Mouse (Mus musculus) hindbrain, postnatal 0 days (tissue): ENCODE measurements around the gene 1700067P10Rik. TPM values are rescaled to one million over a fixed set of nuclear protein-coding genes. Genes with fewer than 3 reads are reported as not detected.

ENCODE experiments used
- ATAC-seq: fragments of 200-750 bp; cut with Nextera tagmentation; 2 replicates; pipeline ENCODE4 v1.8.0; 2017; ENCODE audit warnings: mild to moderate bottlenecking, moderate TSS enrichment, moderate library complexity
- DNase-seq: peaks from one replicate; pipeline ENCODE4 v3.0.0-alpha.2; 2015; ENCODE audit warnings: low spot score
- H3K27ac ChIP-seq: fragments of 300-500 bp; sonication (generic); 2 replicates; pipeline ENCODE4 v1.5.1; 2014; ENCODE audit warnings: mild to moderate bottlenecking
- H3K27me3 ChIP-seq: fragments of 300-500 bp; sonication (generic); 2 replicates; pipeline ENCODE4 v1.6.1; 2014; ENCODE audit warnings: low read length, mixed read lengths; ENCODE audit not compliant: insufficient read depth
- H3K36me3 ChIP-seq: fragments of 300-500 bp; sonication (generic); 2 replicates; pipeline ENCODE4 v1.6.1; 2014; ENCODE audit warnings: low read length, mixed read lengths; ENCODE audit not compliant: insufficient read depth
- H3K4me1 ChIP-seq: fragments of 300-500 bp; sonication (generic); 2 replicates; pipeline ENCODE4 v1.6.1; 2014; ENCODE audit warnings: antibody characterized with exemption, low read length, mixed read lengths; ENCODE audit not compliant: insufficient read depth
- H3K4me2 ChIP-seq: fragments of 300-500 bp; sonication (generic); 2 replicates; pipeline ENCODE4 v1.6.1; 2014; ENCODE audit warnings: low read depth, mild to moderate bottlenecking, low read length, moderate library complexity, mixed read lengths
- H3K4me3 ChIP-seq: fragments of 300-500 bp; sonication (generic); 2 replicates; pipeline ENCODE4 v1.5.1; 2014; ENCODE audit warnings: low read length
- H3K9ac ChIP-seq: fragments of 300-500 bp; sonication (generic); replicated peaks from 2 replicates; pipeline ENCODE4 v1.6.1; 2014; ENCODE audit warnings: mild to moderate bottlenecking, low read length, moderate library complexity, mixed read lengths
- H3K9me3 ChIP-seq: fragments of 300-500 bp; sonication (generic); 2 replicates; pipeline ENCODE4 v1.6.1; 2016; ENCODE audit warnings: low read length, mixed read lengths
- CTCF ChIP-seq: IDR thresholded peaks from 2 replicates; pipeline ENCODE4 v1.5.1; 2016; ENCODE audit warnings: antibody characterized with exemption, control low read depth, low read depth
- WGBS: fragments of 180-500 bp; shearing (Covaris S2); extraction: QIAGEN DNeasy Blood & Tissue Kit; methylation state at CpG from one replicate; pipeline ENCODE4 v1.1.7; 2014; 5-methylcytosine and 5-hydroxymethylcytosine counted together
- polyA plus RNA-seq: library from polyadenylated mRNA; unstranded; fragments of >200 nt; fragmentation: Nextera tagmentation; extraction: Ambion mirVana; gene quantifications from 2 replicates; pipeline ENCODE4 v1.2.1, GENCODE M21; 2015
- total RNA-seq: library from RNA; depleted of rRNA; stranded (reverse); fragments of >200 nt; gene quantifications from 2 replicates; pipeline ENCODE4 v1.2.3, GENCODE M21; 2014

1700067P10Rik gene
- total and polyA plus RNA-seq, 2 experiments from 2014 or later: not detected

DNA sequence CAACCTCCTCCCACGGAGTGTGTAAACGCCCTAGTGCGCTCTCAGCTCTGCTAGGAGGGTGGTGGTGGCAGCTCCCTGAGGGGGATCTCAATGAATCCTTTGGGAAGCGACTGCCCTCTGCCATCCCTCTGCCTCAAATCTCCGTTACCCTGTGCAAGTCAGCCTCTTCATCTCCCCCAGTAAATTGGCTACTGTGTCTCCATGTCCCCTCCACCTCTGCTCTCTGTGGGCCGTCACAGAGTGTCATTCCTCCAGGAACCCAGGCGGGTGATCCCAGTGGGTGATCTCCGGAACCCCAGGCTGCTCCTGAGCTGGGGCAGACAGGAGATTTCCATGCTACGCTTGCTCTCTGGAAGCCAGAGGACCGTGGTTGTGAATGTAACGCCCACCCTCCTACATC is 10.2 kb downstream of the 1700067P10Rik start:
- ATAC-seq: no peak
- H3K4me2 ChIP-seq: no peak overlapping the region

DNA sequence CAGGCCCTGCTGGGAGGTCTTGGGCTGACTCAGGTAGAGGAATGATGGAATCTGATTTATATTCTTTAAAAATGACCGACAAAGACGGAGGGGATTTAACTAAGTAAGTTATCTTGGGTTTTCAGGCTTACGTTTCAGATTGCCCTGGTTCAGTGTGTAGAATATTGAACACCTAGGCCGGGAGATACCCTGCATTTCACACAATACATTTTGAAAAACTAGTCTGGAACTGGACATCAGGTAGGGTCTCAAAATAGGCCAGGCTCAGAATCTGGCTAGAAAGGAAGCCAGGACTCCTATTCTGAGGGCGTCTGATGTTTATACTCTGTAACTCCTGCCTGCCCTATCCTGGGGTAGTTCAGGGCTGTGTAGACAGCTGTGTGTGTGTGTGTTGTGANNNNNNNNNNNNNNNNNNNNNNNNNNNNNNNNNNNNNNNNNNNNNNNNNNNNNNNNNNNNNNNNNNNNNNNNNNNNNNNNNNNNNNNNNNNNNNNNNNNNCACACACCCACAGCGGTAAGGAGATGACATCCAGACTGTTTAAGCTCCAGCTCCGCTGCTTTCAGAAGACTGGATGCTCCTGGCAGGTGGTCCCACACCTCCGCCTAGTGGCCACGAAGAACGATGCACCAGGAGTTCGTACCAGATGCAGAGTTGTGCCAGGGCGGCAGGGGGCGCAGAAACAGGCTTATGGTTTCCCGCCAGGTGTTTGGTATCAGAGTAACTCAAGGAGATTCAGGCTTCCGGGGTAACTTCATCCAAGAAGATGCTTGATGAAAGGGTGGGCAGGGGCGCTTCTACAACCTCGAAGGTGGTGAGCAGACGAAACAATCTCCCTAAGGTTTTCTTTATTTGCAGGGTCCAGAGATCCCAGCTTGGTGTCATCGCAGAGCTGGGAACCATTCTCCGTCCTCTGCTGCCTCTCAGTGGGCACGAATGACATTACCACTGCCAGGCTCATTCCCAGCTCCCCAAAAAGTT is 11.6 kb downstream of the 1700067P10Rik start:
- Histone ChIP-seq H3K4me3 (peak overlapping the region; percentile 23), H3K4me1 (peaks cover 9% of the 10 kb centered on the region; the same call in 1 of the 2 replicates), H3K9me3 (no peaks in the 10 kb centered on the region), H3K36me3 (no peaks in the 10 kb centered on the region), H3K9ac (no peak overlapping the region), H3K4me2 (peak overlapping the region; percentile 47), H3K27me3 (peaks cover 37% of the 10 kb centered on the region), H3K27ac (no peak overlapping the region)
- WGBS: 14% methylated on average over 20 of the region's 21 CpGs
- DNase-seq (peak; percentile 93), ATAC-seq (peak; percentile 82)
- TF ChIP-seq CTCF: peak; percentile 89

More for the DNA sequence above, 10.2 kb downstream of the 1700067P10Rik start:
- Histone ChIP-seq H3K4me3 (no peak overlapping the region), H3K36me3 (no peaks in the 10 kb centered on the region), H3K4me1 (peaks cover 9% of the 10 kb centered on the region; the same call in 1 of the 2 replicates), H3K9me3 (no peaks in the 10 kb centered on the region), H3K27ac (no peak overlapping the region), H3K27me3 (peaks cover 41% of the 10 kb centered on the region), H3K9ac (no peak overlapping the region)
- WGBS: 8% methylated on average over 11 of the region's 11 CpGs
- no peak for DNase-seq
- TF ChIP-seq CTCF: no peak

DNA sequence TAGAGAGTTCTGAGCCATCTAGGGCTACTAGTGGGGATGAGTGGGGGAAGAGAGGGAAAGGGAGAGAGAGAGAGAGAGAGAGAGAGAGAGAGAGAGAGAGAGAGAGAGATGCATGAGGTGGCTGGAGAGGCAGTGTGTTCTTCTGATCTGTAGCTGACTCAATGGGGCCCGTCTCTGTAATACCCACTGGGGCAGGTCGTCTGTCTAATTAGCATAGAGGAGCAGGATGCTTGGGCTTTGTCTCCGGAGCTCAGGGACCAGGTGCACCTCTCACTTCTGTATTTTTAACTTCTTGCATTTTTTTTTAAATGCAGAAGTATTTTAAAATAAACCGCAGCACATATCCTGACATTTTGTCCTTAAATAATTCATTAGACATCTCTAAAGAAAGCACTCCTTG is 18.2 kb downstream of the 1700067P10Rik start:
- Histone ChIP-seq H3K4me2 (no peak overlapping the region), H3K4me3 (no peak overlapping the region), H3K9ac (no peak overlapping the region), H3K27me3 (no peaks in the 10 kb centered on the region), H3K9me3 (no peaks in the 10 kb centered on the region), H3K36me3 (no peaks in the 10 kb centered on the region), H3K4me1 (no peaks in the 10 kb centered on the region), H3K27ac (no peak overlapping the region)
- ATAC-seq (no peak), DNase-seq (no peak)
- WGBS: 51% methylated on average over 4 of the region's 4 CpGs
- no peak for TF ChIP-seq CTCF

DNA sequence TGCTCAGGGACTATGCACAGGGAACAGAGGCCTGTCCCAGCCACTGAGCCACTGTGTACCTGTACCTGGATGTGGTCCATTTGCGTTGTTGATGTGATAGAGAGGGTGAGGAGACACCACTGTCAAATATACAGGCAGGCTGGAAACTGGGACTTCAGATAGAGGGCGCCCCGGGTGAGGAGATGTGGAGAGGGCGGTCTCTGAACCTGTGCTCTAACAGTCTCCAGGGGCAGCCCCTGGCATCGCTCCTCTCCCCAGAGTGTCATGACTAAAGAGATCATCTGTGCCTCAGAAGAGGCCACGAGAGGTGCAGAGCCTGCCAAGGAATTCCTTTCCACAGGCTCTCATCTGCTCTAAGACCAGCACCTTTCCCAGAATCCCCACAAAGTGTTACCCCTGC is 18.7 kb downstream of the 1700067P10Rik start:
- WGBS: 48% methylated on average over 6 of the region's 6 CpGs

DNA sequence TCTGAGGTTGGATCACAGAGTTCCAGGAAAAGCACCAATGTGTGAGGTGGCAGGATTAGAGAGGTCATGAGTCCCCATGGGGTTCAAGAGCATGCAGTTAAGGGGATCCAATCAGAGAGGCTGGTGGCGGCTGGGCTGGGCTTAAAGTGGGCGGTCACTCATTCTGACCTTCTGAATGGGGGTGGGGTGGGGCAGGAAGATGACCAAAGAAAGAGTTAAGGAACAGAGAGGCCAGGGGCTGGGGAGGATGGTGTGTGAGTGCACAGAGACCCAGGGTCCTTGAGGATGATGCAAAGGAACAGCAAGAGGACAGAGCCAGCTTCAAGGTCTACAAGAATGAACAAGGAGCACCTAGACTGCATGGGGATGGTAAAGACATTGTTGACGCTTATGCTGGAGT is 19.4 kb downstream of the 1700067P10Rik start:
- no peaks in the 10 kb centered on the region for H3K36me3 ChIP-seq
- no peaks in the 10 kb centered on the region for H3K27me3 ChIP-seq
- no peak overlapping the region for H3K4me2 ChIP-seq
- no peak for TF ChIP-seq CTCF
- H3K4me1 ChIP-seq: no peaks in the 10 kb centered on the region
- H3K9me3 ChIP-seq: no peaks in the 10 kb centered on the region
- DNase-seq (no peak), ATAC-seq (no peak)
- 80% methylated on average over 3 of the region's 3 CpGs for WGBS
- H3K27ac ChIP-seq: no peak overlapping the region
- H3K4me3 ChIP-seq: no peak overlapping the region
- H3K9ac ChIP-seq: no peak overlapping the region

More for the DNA sequence above, 18.7 kb downstream of the 1700067P10Rik start:
- H3K4me3 ChIP-seq: no peak overlapping the region
- H3K36me3 ChIP-seq: no peaks in the 10 kb centered on the region
- no peak overlapping the region for H3K4me2 ChIP-seq
- H3K4me1 ChIP-seq: no peaks in the 10 kb centered on the region
- ATAC-seq (0 out of 2 replicates have a peak, but pooled peaks have one; percentile 18), DNase-seq (no peak)
- no peaks in the 10 kb centered on the region for H3K9me3 ChIP-seq
- H3K27ac ChIP-seq: no peak overlapping the region
- TF ChIP-seq CTCF: no peak
- no peaks in the 10 kb centered on the region for H3K27me3 ChIP-seq
- H3K9ac ChIP-seq: no peak overlapping the region

DNA sequence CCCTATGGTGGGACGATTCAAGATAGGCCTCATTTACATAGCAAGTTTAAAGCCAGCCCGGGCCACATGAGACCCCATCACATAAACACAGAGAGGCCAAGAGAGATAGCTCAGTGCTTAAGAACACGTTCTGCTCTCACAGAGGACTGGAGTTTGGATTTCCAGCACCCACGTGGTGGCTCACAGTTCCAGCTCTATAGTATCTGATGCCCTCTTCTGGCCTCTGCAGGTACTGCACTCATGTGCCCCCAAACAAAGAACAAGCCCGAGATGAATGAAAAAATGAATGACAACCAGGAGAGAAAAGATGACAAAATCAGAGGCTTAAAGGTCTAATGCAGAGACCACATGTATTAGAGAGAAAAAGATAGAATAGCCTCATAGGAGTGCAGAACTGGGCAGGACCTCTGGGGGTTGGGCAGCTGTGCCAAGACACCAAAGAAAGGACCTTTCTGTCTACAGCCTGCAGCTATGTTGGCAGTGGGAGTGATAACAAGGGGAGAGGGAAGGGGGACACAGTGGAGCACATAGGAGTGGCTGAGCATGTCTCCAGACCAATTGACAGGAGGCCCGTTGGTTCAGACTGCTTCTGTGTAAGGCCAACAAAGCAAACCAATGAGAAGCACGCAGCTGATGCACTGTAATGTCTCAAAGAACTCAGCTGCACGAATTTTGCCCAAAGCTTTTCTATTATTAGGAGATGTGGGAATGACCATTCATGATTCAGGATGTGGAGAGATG is 21.6 kb downstream of the 1700067P10Rik start:
- no peaks in the 10 kb centered on the region for H3K36me3 ChIP-seq
- peak; percentile 51 for DNase-seq
- H3K4me3 ChIP-seq: no peak overlapping the region
- no peak overlapping the region for H3K4me2 ChIP-seq
- peak; percentile 63 for TF ChIP-seq CTCF
- H3K9me3 ChIP-seq: no peaks in the 10 kb centered on the region
- H3K27ac ChIP-seq: no peak overlapping the region
- H3K9ac ChIP-seq: no peak overlapping the region
- ATAC-seq: peak; percentile 56; the same call in 1 of the 2 replicates
- no peaks in the 10 kb centered on the region for H3K27me3 ChIP-seq
- WGBS: 47% methylated on average over 8 of the region's 8 CpGs
- H3K4me1 ChIP-seq: no peaks in the 10 kb centered on the region
